Mouse (Mus musculus) heart, adult 8-10 months (tissue): ENCODE results near the gene Bst1. TPM values are rescaled to one million over a fixed set of nuclear protein-coding genes. Genes with fewer than 3 reads are reported as not detected.
A peak's percentile ranks its signal among the peaks of the same experiment; 100 is the strongest.

Experiments
- DNase-seq: peaks from one replicate; pipeline ENCODE4 v3.0.0; 2022; ENCODE audit warnings: low spot score
- total RNA-seq, 4 experiments: library from RNA; stranded (reverse); gene quantifications; 2 replicates each; pipeline ENCODE4 v1.2.4; 2022

The Bst1 gene
- total RNA-seq, 4 experiments from 2014 or later, result 1.7 to 3.6 (median 2.3) TPM

DNA sequence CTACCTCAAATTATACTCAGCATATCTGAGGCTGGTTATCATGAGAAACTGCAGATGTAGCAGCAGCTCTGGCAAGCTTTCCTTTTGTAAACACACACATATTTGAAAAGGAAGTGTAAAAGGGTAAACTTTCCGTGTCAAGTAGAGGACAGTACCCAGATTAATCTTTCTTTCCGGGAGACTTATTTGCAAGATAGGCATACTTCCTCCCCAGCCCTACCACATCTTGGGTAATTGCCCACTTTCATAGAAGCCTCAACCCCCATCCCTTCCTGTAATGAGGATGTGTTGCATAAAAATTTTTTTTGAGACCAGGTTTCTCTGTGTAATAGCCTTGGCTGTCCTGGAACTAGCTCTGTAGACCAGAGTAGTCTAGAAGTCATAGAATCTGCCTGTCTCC, 37.1 kb downstream of the Bst1 start:
- DNase-seq, result peak; percentile 33

DNA sequence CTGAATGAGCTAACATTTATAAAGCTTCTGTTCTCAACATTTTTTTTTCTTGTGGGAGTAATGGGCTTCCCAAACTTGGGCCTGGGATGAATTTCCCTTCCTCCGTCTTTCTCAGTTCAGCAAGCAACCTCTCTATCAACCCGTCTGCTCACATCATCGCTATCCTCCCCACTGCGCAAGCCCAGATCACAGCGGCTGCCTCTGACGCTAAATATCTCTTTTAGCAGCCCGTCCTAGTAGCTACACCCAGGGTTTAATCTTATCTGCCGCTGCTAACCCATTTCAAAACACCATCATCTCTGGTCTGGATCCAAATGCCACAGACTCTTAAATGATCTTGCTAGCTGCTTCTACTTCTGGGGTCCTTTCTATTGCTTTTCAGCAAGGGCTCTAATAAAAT, 41.0 kb downstream of the Bst1 start:
- DNase-seq, result no peak

DNA sequence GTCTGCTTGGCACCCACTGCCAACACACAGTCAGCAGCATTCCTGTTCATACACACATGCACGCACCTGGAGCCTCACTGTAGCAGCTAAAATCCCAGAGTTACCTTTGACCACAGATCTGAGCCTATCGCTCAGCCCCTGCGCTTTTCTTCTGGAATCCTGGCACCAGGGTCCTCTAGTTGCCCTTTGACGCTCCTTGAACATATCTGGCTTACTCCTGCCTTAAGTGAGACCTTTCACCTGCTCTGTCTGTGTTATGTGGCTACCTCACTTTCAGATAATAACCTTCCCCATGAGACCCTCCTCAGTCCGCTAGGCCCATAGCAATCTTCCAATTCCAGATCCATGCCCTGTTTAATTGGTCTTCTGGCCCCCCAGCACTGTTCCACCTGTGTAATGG, 41.4 kb downstream of the Bst1 start:
- DNase-seq, result no peak

- no peak for DNase-seq
Measured at GRCm38 (mm10) chr5:43860670-43861431, 42.2 kb downstream of the Bst1 start.

GRCm38 (mm10) chr5:43863642-43864041, 45.0 kb downstream of the Bst1 start:
- no peak for DNase-seq

DNA sequence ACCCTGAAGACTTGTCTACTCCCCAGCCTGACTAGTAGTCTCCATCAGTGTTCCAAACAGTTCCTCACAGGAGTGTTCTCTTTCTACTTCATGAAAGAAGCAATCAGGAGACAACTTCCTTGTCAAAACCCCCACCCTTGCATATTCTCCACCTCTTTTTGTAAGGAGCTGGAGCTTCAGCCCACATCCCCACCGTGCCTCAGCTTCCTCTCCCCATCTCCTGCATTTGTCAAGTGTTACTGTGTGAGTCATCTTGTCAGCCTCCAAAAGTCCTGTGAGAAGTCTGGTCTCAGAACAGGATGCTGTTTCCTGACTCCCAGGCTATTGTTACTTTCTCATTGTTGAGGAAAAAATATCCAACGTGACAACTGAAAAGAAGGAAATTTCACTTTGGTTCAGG, 46.6 kb downstream of the Bst1 start:
- DNase-seq, result no peak

DNA sequence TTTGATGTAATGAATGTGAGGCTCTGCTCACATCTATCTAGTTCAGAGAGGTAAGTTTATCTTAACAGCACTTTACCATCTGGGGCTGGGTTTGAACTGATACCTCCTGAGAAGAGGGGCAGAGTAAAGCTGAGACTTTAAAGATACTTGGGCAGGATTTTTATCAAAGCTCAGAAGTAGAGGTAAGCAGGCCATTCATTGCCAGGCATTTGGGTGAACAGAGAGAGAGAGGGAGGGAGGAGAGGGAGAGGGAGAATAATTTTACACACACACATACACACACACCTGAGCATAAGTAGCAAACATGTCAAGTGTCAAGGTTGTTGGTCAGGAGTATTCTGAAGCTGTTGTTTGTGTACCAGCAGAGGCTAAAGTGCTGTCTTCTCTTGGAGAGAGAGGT, 49.6 kb downstream of the Bst1 start, which contains the start of gene Cd38:
Gene Cd38 (plus strand): TSS at position 301 of the 400 bp plus-strand sequence.
- DNase-seq, result no peak

GRCm38 (mm10) chr5:43868711-43869600, 50.3 kb downstream of the Bst1 start:
- peak; percentile 60 for DNase-seq

GRCm38 (mm10) chr5:43871845-43872244, 53.2 kb downstream of the Bst1 start:
- DNase-seq, result no peak

- DNase-seq, result no peak
Measured at GRCm38 (mm10) chr5:43872652-43873051, 54.0 kb downstream of the Bst1 start.

GRCm38 (mm10) chr5:43882034-43882433, 63.3 kb downstream of the Bst1 start:
- DNase-seq, result no peak

GRCm38 (mm10) chr5:43885060-43885820, 66.6 kb downstream of the Bst1 start:
- DNase-seq, result no peak

GRCm38 (mm10) chr5:43892386-43892785, 73.7 kb downstream of the Bst1 start:
- no peak for DNase-seq

Other genes with a start within 250 kb of the Bst1 start
- gene Cc2d2a, start 156.5 kb upstream of the Bst1 start, total RNA-seq, result 10 to 100 TPM in 2 of 4 experiments, 1 to 10 TPM in 2; 6.8 to 10.3 (median 8.7) TPM
- gene Fbxl5, start 2.8 kb downstream of the Bst1 start, total RNA-seq, result 10 to 100 TPM; 36.4 to 43.2 (median 38.0) TPM
- gene Cd38, start 49.7 kb downstream of the Bst1 start, total RNA-seq, result 1 to 10 TPM; 5.8 to 9.5 (median 6.5) TPM
- 1 to 10 TPM; 7.8 to 9.7 (median 8.4) TPM for gene Gm7879, start 94.3 kb downstream of the Bst1 start, total RNA-seq
- gene Fgfbp1, start 162.9 kb downstream of the Bst1 start, total RNA-seq, result under 1 TPM in 3 of 4 experiments, not detected in 1; 0.22 to 0.28 (median 0.22) TPM